Mouse (Mus musculus) ovary, postnatal 10 days (tissue): ENCODE data around the gene Prkce.

Experiments
- DNase-seq: peaks from one replicate; pipeline ENCODE4 v3.0.0; 2022; ENCODE audit warnings: low spot score

Gene Prkce

GRCm38 (mm10) chr17:86336652-86337073, 169.1 kb downstream of the Prkce start:
- DNase-seq = no peak

- DNase-seq = no peak
Measured at GRCm38 (mm10) chr17:86337076-86337475, 169.5 kb downstream of the Prkce start.

- DNase-seq = no peak
Measured at GRCm38 (mm10) chr17:86338328-86338727, 170.7 kb downstream of the Prkce start.

- DNase-seq = no peak
Measured at GRCm38 (mm10) chr17:86344032-86344431, 176.4 kb downstream of the Prkce start.

GRCm38 (mm10) chr17:86345234-86346005, 177.8 kb downstream of the Prkce start:
- DNase-seq = no peak

GRCm38 (mm10) chr17:86350236-86350635, 182.7 kb downstream of the Prkce start:
- DNase-seq = peak; percentile 47

GRCm38 (mm10) chr17:86350791-86351261, 183.2 kb downstream of the Prkce start:
- no peak for DNase-seq

- DNase-seq = no peak
Measured at GRCm38 (mm10) chr17:86351282-86351681, 183.7 kb downstream of the Prkce start.

GRCm38 (mm10) chr17:86352247-86353037, 184.9 kb downstream of the Prkce start:
- DNase-seq = no peak

GRCm38 (mm10) chr17:86353679-86354078, 186.1 kb downstream of the Prkce start:
- no peak for DNase-seq

- no peak for DNase-seq
Measured at GRCm38 (mm10) chr17:86354101-86354500, 186.5 kb downstream of the Prkce start.

GRCm38 (mm10) chr17:86354896-86355295, 187.3 kb downstream of the Prkce start:
- DNase-seq = no peak

- DNase-seq = no peak
Measured at GRCm38 (mm10) chr17:86355318-86355717, 187.7 kb downstream of the Prkce start.

- DNase-seq = no peak
Measured at GRCm38 (mm10) chr17:86355772-86356451, 188.3 kb downstream of the Prkce start.

- no peak for DNase-seq
Measured at GRCm38 (mm10) chr17:86358388-86358787, 190.8 kb downstream of the Prkce start.

GRCm38 (mm10) chr17:86358847-86359246, 191.3 kb downstream of the Prkce start:
- DNase-seq = no peak

- DNase-seq = no peak
Measured at GRCm38 (mm10) chr17:86360849-86361248, 193.3 kb downstream of the Prkce start.

GRCm38 (mm10) chr17:86363356-86363755, 195.8 kb downstream of the Prkce start:
- no peak for DNase-seq

GRCm38 (mm10) chr17:86364349-86365075, 196.9 kb downstream of the Prkce start:
- DNase-seq = no peak

- DNase-seq = no peak
Measured at GRCm38 (mm10) chr17:86366919-86367318, 199.3 kb downstream of the Prkce start.

- no peak for DNase-seq
Measured at GRCm38 (mm10) chr17:86367676-86368075, 200.1 kb downstream of the Prkce start.
